11 mouse cellular contexts compared by ENCODE assay signal in the genomic region with DNA sequence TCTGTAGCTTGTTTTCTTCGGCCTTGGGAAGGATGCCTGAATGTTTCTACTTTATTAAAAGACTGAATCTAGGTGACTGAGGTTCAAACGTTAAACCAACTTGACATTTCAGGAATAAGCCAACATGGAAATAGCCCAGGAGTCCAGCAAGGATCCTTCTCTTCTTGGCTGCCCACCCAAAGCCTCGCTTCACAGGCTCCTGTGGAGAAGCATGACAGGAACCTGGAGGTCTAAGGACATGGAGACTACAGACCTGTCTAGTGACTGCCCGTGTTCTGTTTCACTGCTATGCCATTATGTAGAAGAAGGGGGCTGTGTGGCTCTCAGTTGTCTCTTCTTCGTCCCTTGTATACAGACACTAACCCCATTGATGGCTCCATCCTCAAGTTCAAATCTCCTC.
"Had no signal": no experiment of that assay in that cellular context is flagged by ENCODE, and none has a peak within 500 bp of the region (broad histone marks: within the 10 kb centered on the region; RNA-seq: fewer than 3 reads in every experiment).

No protein-coding gene starts in this region.

- DNase-seq: kidney, postnatal 14 days; kidney, postnatal 4 days; left cerebral cortex, postnatal 4 days; liver, postnatal 0 days; lung, embryonic 14.5 days; lung, postnatal 36 days; midbrain, embryonic 14.5 days; retina, postnatal 1 day; right cerebral cortex, postnatal 25 days; spleen, adult 18-20 months; thymus, postnatal 25 days had no signal
